Mouse (Mus musculus) CH12.LX (cell line): ENCODE measurements around the gene Fance.

ENCODE experiments used
- CTCF ChIP-seq, 2 experiments: IDR thresholded peaks in 1 of 2; conservative IDR thresholded peaks in 1 of 2; 2 replicates each; pipeline ENCODE4 v1.5.1; 2011 to 2012; ENCODE audit warnings: low read depth in 2 of 2, low read length in 2 of 2, improper control_type of control experiment in 1 of 2, inconsistent platforms in 1 of 2, mild to moderate bottlenecking in 1 of 2, moderate library complexity in 1 of 2
- E2F4 ChIP-seq: IDR thresholded peaks from 2 replicates; pipeline ENCODE4 v1.6.1; 2011; ENCODE audit warnings: low read depth, low read length, improper control_type of control experiment; ENCODE audit not compliant: insufficient replicate concordance
- EP300 ChIP-seq: IDR thresholded peaks from 2 replicates; pipeline ENCODE4 v1.6.1; 2011; ENCODE audit warnings: low read length, improper control_type of control experiment
- HCFC1 ChIP-seq: IDR thresholded peaks from 2 replicates; pipeline ENCODE4 v1.6.1; 2012; ENCODE audit warnings: low read depth, mild to moderate bottlenecking, inconsistent platforms, low read length, improper control_type of control experiment
- MAX ChIP-seq: IDR thresholded peaks from 2 replicates; pipeline ENCODE4 v1.6.1; 2011; ENCODE audit warnings: low read length, improper control_type of control experiment
- MEF2A ChIP-seq: IDR thresholded peaks from 2 replicates; pipeline ENCODE4 v1.6.1; 2014; ENCODE audit warnings: low read depth, mild to moderate bottlenecking, inconsistent platforms, low read length, improper control_type of control experiment, borderline replicate concordance
- POLR2A ChIP-seq: IDR thresholded peaks from 2 replicates; pipeline ENCODE4 v1.6.1; 2011; ENCODE audit warnings: low read depth, mild to moderate bottlenecking, improper control_type of control experiment, low read length
- USF2 ChIP-seq: conservative IDR thresholded peaks from 2 replicates; pipeline ENCODE4 v1.6.1; 2011; ENCODE audit warnings: low read depth, low read length, improper control_type of control experiment

GRCm38 (mm10) chr17:28365122-28365521 is 51.8 kb downstream of the Fance start, which contains the start of gene Tulp1:
- TF ChIP-seq E2F4 (no peak), CTCF (conservative IDR thresholded peaks at IDR 0.05 in 1 of 2, IDR thresholded peaks at IDR 0.05 in 1 of 2; ENCODE audit: low read depth in 2 of 2, low read length in 2 of 2) (no peak), USF2 (no peak), POLR2A (no peak), EP300 (no peak), MEF2A (no peak), HCFC1 (no peak), MAX (no peak)
